Mouse (Mus musculus): Measurements from ENCODE around the gene Gsto2.

The Gsto2 gene

DNA sequence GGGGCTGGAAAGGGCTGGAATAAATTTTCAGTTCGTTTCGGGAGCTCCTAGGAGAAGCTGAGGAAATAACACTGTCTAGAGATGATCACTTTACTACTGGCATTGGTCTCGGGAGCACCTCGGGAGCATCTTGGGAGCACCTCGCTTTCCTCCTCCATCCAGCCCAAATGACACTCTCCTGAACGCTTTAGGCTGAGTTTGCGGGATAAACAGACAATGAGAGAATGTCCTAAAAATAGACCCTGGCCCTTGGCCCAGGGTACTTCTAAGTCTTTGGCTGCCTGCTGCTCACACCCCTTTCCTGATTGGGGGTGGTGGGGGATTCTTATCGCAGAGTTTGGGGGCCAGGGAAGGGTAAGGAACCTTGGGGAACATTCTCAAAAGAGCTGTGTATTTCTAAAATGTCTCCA, 54.6 kb downstream of the Gsto2 start:
- no peak for DNase-seq (ENCODE audit: low read depth)

DNA sequence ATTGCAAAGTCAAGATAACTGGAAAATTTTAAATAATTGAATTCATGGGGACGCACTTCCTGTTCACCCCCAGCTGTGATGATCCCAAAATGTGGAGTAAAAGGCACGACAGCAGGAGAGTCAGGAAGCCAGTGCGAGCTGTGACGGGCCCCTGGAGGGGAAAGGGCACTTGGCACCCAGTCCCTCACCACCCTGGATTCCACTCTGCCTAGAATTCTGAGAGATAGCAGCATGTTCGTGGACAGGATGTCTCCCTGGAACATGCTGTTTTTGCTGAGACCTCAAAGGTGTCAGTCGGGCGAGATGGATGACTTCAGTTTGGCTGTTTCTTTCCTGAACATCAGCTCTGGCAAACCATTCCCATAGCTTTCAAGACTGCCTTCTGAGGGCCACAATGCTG, 60.5 kb downstream of the Gsto2 start:
- DNase-seq (ENCODE audit: low read depth) = no peak

DNA sequence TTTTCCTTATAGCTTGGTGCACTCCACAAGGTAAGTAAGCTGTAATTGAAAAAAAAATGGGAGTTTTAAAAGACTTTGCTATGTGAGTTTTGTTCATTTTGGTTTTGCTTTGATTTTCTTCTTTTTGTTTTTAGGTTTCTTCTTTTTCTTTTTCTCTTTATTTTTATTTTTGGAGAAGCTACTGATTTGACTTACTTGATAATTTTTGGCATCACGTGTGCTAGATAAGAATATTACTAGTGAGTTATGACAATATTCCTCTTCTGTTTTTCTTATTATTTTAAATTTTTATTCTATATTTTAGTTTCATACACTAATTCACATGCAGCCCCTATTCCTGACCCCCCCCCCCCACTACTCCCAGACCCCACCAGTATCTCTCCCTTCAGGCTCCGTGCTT, 61.7 kb downstream of the Gsto2 start:
- no peak for DNase-seq (ENCODE audit: low read depth)

DNA sequence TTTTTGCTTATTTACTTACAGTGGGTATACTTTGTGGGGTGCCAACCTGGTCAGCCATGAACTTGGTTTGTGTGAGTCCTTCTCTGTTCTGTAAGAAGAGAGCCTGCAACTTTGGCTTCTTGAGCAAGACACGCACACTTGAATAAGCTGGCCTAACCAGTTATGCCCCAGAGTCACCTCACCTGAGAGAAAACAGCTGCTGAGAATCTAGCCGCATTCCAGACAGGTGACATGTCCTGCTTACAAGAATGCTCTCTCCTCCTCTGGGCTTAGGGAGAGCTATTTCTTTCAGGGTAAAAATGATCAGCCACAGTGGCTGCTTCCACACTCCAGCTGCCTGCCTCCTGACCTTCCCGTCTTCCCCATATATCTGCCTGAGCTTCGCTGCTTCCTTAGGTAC, 63.7 kb downstream of the Gsto2 start:
- DNase-seq (ENCODE audit: low read depth) = no peak

DNA sequence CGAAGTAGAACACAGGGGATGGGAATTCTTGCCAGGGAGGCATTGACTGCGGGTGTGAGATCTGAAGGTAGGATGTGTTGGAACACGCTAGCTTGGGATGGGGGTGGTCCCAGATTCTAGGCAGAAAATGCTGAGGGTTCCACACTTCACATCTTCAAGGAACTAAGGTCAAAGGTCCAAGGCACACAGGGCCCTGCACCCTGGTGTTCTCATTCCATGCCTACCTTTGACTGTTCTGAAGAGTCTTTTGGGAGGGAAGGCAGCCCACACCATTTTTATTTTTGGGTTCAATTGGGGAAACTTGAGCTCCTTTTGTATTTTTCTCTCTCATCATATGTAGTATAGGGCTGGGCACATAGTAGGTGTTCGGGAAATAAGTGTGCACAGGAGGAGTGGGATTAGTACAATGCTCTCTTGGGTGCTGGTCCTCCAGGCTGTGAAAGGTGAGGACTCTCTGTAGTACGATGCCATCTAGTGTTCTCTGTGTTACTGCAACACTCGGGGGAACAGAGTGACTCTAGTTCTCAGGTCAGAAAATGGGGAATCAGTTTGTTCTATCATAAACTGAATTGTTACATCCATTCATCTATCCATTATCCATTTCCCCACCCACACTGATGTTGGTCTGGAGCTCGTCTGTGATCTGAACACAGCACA, 66.8 kb downstream of the Gsto2 start:
- DNase-seq (ENCODE audit: low read depth) = peak; percentile 84

DNA sequence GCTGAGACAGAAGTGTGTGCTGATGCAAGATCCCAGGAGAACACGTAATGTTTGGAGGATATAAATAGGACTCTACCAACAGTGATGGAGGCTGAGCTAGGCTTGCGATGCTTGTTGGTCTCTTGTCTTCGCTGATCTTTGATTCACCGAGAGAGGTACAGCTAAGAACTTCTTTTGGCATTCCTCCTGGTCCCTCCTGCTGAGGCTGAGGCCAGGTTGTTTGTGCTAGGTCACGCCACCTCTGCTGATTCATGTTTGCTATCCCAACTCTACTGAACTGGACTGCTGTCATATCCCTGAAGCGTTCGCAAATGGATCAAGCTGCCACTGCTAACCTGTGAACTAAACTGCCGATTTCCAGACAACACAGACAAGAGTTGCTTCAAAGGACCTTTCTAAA, 68.8 kb downstream of the Gsto2 start:
- DNase-seq (ENCODE audit: low read depth) = no peak

DNA sequence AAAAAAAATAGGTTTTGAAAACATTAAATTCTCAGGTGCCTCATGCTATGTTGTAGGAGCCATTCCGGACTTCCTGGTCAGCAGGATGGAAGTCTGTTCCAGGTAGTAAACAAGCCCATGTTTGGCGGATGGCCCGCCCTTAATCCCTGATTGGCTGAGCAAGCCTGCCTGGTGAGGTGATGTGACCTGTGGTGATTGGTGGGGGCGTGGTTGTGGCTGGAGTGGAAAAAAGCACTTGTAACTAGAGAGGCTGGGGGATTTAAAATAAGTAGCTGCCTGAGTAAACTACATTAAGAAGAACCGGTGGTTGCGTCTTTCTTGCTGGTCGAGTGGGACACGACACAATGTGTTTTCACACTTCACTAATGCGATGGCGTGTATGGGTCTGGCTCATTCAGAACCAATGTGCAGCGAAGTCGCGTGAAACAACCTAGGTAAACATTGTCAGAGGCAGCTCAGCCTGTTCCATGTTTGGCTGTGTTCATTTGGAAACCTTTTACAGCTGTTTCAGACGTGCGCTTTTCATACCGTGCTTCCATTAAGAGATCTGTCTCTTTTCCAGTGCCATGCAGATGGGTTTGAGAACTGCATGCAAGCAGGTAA, 69.4 kb downstream of the Gsto2 start:
- no peak for DNase-seq (ENCODE audit: low read depth)

DNA sequence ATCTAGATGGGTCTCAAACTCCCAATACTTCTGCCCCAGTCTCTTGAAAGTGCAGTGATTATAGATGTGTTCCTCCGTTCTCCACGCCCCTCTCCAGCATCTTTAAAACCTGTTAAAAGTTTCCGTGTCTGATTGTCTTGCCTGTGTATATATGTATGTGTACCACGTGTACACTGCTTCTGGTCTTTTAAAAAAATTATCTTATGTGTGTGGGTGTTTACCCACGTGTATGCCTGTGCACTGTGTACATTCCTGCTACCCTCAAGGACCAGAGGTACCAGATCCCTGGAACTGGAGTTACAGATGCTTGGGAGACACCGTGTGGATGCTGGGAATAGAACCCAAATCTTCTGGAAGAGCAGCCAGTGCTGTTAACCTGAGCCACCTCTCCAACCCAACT, 70.2 kb downstream of the Gsto2 start:
- DNase-seq (ENCODE audit: low read depth) = no peak

Data from naive thymus-derived CD4-positive, alpha-beta T cell, adult 2 months (primary cell).